Mouse (Mus musculus) R1 (cell line): Measurements from ENCODE around the gene Pigg.
"Not testable (repeated sequence)": the region's sequence is repeated elsewhere in the genome, so short reads cannot be mapped to it uniquely, and the experiment has no call there.

Experiments used
- DNase-seq: peaks from one replicate; pipeline ENCODE4 v3.0.0-alpha.2; 2018; ENCODE audit warnings: low read depth, low spot score

Pigg gene

DNA sequence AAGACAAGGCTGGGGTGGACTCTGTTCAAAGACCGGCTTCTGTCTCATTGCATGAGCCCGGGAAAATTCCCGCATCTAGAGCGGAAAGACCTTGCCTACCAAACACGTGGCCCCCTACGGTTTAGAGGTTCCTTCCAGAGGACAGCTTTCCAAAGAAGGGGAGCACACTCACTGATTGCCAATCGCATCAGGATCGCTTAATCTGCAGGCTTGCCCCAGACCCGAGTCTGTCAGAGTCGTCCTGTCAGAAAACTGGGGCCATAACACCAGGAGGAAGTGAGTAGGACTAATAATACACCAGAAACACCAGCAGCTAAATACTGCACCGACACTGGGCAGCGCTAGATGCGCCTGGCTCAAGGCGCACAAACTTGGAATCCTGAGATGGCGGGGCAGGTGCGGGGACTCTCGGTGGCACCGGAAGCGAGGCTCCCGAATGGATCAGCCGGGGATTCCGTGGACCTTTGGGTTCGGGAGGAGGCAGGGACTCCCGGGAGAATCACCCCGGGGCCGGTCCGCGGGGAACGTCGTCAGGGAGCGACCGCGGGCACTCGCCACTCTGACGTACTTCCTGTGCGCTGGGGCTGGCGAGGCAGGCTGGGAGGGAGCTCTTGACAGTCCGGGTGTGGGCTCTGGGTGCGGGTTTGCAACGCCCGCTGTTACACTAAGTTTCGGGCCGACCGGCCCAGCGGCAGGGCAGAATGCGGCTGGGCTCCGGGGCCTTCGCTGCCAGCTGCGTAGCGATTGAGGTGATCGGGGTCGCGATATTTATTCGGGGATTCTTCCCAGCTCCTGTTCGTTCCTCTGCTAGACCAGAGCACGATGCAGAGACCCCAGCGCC lies at the start of gene Pigg:
Pigg (plus strand) TSS at position 386 of the 841 bp plus-strand sequence.
- peak; percentile 94 for DNase-seq

DNA sequence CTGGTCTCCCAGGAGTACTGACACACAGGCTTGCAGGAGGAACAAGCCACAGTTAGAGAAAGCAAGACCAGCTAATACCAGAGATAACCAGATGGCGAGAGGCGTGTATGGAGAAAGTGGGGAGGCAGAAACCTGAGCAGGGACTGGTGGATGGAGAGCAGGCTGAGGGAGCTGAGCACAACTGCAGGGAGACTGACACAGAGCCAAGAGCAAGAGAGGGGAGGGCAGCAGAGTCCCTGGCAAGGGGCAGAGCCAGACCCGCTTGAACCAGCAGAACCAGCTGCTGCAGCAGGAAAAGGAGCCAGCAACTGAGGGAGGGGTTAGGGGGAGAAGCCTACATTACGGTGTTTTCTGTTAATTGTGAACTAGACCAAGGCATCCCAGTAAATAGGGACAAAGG lies 49.7 kb upstream of the Pigg start:
- DNase-seq: peak; percentile 55

DNA sequence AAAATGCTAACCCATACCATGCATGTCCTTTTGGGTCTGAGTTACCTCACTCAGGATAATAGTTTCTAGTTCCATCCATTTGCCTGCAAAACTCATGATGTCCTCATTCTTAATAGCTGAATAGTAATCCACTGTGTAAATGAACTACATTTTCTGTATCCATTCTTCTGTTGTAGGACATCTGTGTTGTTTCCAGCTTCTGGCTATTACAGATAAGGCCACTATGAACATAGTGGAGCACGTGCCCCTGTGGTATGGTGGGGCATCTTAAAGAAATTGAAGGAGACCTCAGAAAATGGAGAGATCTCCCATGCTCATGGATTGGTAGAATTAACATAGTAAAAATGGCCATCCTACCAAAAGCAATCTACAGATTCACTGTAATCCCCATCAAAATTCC lies 48.6 kb upstream of the Pigg start:
- DNase-seq: not testable (repeated sequence)

DNA sequence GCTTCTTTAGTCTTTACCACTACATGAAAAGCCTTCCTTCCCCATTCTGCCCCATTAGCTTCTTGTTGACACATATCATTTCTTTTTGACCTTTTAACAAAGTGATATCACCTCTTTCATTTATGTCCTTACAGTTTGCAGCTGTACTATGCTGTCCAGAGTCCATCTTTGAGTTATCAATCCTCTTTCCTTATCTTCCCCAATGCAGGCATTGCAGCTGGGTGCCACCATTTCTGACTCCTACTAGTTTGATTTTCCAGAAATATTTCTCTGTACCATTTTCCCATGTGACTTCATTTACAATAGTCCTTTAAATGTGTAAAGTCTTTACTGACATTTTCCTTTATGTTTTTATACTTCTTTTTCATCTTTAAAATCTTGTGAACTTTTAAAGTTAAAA lies 45.4 kb upstream of the Pigg start:
- DNase-seq: no peak

DNA sequence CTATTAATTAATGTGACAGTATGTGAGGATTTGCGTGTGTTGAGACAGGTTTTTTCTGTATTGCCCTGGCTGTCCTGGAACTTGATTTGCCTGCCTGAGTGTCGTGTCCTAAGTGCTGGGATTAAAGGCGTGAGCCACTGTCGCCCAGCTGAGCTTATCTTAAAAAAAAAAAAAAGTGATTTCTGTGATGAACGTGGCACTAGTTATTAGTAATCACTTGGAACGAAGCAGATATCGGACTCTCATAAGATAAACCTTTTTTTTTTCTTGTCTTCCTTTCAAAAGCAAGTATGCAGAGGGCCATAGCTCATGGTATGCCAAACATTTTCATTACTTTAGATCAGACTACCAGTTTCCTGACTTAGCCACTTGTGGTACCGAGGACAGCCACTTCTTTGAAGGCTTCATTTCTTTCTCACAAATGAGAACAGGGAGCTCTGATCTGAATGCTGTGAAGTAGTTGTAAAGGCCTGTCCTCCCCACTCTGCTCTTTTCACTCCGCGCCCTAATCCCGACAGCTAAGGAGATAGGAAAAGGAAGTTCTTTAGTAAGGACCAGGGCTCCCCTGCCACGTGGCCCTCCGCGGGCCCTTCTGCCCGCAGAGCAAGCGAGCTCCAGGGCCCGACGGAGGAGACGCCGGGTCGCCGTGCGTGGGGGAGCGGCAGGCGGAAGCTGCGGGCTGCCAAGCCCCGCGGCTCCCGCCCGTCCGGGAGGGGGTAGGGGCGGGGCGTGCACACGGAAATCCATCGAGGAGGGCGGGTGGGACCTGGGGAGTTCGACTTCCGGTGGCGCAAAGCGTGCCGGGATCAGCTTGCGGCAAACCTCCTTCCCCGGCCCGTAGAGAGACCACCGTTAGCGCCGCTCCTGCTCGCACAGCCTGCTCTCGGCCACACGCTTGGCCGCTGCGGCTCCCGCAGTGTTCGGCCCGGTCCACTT lies 44.0 kb upstream of the Pigg start, which contains the start of gene Dr1:
Dr1 (plus strand) TSS at position 771 of the 936 bp plus-strand sequence.
- peak; percentile 91 for DNase-seq

DNA sequence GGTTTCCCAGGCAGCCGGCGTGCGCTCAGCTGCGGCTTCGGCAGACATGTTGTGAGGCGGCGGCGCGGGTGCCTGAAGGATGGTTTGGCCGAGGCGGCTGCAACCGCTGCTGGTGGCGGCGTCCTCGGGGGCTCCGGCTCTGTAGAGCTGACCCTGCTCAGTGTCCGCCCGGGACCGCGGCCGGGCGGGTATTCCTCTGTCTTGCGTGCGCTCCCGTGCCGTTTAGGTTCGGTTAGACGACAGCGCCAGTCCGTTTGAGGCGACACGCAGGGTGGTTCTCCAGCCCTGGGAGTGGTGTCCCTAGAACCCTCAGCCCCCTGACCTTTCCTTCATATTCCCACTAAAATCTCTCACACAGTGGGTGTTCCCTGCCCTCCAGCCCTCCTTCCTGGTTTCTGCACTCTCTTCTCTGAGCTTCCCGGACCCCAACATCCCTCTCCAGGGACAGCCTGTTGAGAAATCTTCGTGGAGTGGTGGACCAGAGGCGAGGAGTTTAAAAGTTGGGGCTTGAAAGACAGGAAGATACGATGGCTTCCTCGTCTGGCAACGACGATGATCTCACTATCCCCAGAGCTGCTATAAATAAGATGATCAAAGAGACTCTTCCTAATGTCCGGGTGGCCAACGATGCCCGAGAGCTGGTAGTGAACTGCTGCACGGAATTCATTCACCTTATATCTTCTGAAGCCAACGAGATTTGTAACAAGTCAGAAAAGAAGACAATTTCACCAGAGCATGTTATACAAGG lies 43.2 kb upstream of the Pigg start:
- DNase-seq: peak; percentile 49

DNA sequence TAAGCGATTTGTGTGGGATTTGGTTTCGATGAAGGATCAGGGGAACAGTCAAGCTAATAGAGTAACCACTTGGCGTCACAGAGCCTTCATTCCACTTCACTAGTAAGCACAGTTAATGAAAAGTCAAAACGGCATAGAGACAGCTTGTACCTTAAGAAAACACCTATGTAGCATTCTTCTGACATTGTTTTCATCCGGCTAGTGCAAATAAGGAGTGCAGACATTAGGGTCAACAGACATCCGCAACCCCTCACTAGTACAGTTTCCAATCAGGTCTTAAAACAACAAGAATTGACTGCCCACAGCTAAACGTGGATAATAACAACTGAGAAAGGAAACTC lies 42.6 kb upstream of the Pigg start:
- no peak for DNase-seq

DNA sequence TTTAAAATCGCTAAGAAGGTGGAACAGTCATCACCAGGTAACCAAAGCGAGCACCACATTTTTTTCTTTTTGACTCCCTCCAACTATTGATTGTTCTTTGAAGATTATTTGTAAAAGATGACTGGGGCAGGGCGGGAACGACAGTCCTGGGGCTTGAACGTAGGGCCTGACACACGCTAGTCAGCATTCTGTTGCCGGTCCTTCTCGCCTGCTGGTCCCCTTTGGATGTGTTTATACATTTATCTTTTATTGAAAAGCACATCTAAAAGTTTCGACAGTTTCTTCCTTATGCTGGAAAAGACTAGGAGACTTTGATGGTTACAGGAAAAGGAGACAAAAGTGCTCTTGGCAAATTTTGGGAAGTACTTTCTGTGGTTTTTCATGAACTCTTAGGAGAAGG lies 42.0 kb upstream of the Pigg start:
- no peak for DNase-seq

DNA sequence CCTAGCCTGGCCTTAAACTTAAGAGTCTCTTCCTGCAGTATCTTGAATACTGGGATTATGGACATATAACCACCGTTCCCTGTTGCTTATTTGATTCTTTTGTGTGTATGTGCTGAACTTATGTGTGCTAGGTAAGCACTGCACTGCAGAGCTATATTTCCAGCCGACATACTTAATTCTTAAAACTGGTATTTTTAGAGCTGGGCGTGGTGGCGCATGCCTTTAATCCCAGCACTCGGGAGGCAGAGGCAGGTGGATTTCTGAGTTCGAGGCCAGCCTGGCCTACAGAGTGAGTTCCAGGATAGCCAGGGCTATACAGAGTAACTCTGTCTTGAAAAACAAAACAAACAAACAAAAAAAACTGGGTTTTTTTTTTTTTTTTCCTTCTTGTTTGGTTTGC lies 41.1 kb upstream of the Pigg start:
- DNase-seq: not testable (repeated sequence)

DNA sequence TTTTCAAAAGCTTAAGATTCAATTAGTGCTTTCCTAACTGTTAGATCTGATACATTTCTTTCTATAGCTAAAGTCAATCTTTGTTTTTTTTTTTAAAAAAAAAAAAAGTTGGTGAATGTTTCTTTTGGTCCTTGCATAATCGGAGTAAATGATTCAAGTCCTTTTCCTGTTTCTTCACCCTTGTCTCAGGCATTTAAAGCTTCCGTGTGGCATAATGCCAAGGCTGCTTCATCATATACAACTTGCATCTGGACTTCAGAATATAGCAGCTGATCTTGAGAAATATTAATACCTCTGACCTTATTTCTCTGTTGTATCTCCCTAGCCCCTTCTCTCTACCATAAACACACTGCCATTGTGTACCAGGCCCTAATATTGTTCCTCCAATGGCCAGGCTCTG lies 25.5 kb upstream of the Pigg start:
- DNase-seq: no peak

DNA sequence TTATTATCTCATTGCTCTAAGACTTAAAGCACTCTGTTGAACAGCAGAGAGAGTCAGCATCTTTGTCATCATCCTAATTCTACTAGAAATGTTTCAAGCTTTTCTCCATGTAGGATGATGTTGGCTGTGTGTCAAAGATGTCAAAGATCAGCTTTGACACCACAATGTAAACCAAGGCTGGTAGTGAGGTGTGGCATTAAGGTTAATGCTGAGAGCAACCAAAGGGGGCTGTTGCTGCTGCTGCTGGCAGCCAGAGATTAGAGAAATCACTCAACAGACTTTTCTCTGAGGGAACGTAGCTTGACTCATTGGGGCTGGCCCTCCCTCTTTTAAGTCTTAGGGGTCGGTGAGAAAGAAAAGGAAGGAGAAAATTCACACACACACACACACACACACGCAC lies 10.8 kb upstream of the Pigg start:
- no peak for DNase-seq

DNA sequence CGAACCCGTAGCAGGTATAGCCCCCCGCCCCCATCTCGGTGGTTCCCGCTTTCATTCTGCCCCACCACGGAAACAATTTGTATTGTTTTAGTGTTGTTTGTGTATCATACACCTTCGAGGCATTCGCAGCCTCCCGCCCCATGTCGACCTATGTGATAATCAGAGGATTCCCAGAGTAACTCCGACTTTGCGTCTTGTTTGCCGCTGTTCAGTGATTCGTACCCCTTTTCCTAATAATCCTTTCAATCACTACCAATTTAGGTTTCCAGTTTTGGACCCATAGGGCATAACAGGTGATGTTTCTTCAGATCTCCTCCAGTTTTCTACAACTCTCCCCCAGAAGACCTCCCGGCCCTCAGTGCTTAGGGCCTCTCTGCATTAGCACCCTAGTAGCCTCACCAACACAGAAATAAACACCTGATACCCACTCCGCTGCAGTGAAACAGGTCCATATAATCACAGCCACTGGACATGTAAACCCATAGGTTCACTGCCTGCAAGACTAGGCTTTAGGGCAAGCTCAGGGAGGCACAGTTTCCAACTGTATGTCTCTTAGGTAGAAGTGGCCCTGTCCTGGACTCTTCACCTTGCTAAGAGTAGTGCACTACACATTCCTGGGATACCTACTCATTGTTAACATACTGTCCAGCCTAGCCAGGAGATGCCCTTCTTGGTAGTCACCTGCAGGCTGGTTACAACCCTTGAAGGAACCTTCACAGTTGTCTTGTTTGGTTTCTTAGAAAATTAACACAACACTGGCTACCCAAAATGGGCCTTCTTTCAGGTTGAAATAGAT lies 854 bp downstream of the Pigg start:
- DNase-seq: peak; percentile 10

DNA sequence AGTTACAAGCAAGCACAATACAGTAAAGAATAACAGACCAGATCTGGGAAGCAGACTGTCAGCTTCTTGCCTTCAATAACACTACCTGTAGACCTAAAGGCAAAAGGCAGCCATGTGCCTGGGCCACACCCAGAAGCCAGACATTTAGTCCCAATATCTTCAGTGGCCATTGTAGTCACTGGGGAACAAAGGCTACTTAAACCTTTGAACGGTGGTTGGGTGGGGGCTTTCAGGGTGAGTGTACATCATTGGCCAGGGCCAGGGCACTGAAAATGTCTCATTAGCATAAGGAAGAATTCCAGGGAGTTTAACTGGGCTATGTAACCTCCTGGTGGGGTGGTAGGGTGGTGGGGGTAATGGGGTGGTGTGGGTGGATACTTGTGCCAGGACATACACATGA lies 18.6 kb downstream of the Pigg start:
- peak; percentile 37 for DNase-seq

DNA sequence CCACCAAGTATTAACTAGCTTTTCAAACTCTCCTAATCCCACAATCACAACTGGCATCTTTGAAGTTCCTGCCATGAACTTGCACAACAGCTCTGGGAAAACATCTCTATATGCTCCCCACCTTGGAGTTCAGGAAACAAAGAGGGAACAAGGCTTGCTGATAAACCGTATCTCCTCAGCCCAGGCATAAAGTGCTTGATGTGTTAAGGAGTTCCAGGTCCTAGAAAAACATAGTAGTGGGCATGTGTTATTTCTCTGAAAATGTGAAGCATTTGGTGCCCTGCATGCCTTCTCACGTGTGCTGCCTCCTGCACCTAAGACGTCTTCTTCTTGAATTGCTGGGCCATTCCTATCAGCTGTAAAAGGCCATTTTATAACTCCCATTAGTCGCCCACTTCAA lies 25.0 kb downstream of the Pigg start:
- DNase-seq: no peak

DNA sequence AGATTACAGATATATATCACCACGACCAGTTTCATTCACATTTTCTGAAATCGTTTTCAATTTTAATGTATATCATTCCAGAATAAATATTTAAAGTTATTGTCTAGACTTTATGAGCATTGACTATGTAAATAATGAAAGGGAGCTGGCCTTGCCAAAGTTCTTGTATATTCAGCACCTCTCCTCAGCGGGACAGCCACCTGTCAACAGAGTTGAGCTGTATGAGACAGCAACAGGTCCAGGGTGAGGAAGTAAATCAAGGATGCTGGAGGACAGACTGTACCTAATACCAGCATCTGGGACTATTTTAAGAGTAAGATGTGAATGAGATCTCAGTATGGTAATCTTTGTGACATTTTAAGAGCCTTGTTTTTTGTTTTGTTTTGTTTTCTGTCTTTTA lies 25.6 kb downstream of the Pigg start:
- DNase-seq: no peak

DNA sequence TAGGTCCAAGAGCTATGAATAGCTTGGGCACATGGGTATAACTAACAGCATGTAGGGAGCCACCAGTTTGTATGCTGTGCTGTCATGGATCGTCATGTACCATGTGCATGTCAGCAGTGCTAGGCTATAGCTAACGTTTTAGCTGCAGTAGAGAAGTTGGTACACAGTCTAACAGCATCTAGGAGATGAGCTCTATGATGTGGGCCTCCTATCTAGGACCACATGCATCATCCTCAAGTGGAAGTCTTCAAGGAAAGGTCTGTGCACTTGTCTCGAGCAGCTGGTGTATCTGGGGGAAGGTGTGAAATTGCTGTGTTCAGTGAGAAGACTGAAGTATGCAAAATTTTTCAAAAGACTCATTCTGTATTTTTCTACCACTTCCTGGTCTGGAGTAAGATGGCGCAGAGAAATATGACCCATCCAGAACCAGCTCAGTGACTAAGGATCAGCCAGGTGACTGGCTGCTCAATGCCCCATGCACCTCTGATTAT lies 31.3 kb downstream of the Pigg start:
- no peak for DNase-seq

DNA sequence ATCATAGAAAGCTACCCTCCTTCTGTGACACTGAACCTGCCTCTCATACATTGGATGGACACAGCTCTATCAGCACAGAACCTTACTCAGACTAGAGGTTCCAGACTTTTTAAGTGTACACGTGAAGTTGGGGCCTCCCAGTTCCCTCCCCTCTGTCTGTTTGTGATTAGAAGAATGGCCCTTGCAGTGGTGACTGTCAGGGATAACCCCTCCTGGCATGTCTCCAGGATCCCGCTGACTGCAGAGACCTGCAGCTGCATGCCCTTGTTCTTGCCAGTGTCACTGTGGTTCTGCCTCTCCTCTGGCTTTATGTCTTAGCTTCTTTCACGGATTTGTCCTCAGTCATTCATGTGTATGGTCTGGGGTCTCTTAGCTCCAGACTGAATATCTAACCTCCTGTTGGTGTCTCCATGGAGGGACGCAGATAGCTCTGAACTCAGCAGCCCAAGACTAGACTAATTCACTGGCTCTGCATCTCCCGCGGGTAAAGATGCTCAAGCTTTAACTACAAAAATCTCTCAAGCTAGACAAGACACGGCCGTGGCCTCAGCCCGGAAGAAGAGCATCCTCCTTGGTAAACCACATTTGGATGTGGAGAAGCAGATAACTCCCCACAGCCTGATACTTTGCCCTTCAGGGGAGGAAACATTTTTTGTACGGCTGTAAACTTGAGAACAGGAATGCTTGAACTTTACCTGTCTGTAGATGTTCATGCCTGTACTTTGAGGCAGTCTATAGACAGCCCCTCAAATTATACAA lies 33.1 kb downstream of the Pigg start:
- no peak for DNase-seq

DNA sequence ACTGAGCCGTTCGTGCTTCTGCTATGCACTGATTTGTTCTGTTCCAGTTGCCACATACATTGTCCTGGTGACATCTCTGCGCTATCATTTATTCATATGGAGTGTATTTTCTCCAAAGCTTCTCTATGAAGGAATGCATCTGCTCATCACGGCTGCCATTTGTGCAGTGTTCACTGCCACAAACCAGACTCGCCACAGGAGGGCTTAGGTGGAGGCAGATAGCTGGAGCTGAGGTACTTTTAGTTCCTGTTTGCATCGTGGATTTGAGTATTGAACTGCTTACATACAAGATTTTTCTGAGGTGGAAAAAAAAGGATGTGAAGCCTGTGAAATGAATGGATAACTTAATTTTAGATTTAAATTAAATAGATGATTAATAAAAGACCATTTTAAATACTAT lies 35.4 kb downstream of the Pigg start:
- DNase-seq: no peak

DNA sequence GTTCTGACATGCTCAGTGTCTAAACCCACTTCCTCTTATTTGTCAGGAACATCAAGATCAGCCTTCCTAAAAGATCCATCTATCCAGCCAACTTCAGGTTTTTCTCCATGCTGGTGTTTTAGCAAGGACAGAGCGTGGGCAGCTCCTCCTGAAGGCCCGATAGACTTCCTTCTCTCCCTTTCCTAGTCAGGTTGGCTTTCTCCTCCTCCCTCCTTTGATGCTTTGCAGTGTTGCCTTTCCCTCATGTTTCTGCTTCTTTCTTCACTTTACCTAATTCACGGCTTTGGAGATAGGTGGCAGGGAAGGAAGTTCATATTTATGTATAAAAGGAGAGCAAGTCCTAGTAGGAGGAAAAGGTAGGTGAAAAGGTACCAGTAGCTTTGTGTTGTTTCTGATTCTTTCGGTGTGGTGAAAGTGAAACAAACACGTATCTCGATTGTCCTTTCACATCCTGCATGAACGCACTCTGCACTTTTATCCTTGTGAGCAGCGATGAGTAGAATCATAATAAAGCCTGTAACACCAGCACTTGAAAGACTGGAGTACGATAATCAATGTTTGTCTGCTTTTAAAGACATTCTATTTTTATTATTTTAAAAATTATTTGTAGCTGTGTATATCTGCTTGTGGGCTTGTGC lies 37.2 kb downstream of the Pigg start:
- DNase-seq: no peak

DNA sequence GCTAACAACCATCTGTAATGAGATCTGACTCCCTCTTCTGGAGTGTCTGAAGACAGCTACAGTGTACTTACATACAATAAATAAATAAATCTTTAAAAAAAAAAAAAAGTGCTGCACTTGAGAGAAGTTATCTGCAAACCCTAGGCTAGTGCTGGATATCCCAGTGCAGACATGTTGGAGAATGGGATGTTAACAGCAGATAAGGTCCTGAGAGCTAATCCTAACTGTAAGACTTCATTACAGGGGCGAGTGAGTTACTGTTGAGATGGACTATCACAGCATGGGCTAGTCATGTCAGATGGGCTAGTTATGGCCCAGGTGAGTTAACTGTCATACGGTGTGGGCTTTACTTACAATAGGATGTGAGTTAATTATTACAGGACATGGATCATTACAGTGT lies 41.6 kb downstream of the Pigg start:
- DNase-seq: no peak
